Mouse (Mus musculus): ENCODE data around the gene Ddost. TPM values are rescaled to one million over a fixed set of nuclear protein-coding genes. Genes with fewer than 3 reads are reported as not detected.

Gene Ddost
- polyA plus RNA-seq, 1 experiment = 95.5 TPM

DNA sequence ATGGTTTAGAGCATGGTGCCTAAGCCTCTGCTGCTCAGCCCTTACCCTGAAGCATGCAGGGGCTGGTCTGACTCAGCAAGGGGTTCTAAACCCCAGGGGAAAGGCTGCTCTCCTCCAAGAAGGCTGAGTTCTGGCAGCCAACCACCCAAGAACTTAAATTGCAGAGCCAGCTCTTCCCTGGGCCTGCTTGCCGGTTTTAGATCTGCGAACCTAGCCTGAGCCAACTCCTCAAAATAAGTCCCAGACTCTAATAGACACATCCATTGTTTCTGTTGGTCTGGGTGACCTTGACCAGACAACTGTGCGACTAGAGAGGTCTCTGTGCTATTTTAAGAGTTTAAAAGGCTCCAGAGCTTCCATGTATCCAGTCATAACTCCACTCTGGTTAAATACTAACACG lies 19.2 kb downstream of the Ddost start:
- TF ChIP-seq GATA1 (IDR thresholded peaks at IDR 0.05; ENCODE audit: low read length) = no peak

DNA sequence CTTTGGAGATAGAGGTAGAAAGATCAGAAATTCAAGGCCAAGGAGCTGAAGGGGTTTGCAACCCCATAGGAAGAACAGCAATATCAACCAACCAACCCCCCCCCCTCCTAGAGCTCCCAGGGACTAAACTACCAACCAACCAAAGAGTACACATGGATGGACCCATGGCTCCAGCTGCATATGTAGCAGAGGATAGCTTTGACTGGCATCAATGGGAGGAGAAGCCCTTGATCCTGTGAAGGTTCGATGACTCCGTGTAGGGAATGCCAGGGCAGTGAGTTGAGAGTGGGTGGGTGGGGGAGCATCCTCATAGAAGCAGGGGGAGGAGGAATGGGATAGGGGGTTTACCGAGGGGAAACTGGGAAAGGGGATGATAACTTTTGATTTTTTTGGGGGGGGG lies 19.9 kb downstream of the Ddost start:
- no peak for TF ChIP-seq GATA1 (IDR thresholded peaks at IDR 0.05; ENCODE audit: low read length)

GRCm38 (mm10) chr4:138325466-138326076 lies 21.0 kb downstream of the Ddost start:
- no peak for TF ChIP-seq GATA1 (IDR thresholded peaks at IDR 0.05; ENCODE audit: low read length)

DNA sequence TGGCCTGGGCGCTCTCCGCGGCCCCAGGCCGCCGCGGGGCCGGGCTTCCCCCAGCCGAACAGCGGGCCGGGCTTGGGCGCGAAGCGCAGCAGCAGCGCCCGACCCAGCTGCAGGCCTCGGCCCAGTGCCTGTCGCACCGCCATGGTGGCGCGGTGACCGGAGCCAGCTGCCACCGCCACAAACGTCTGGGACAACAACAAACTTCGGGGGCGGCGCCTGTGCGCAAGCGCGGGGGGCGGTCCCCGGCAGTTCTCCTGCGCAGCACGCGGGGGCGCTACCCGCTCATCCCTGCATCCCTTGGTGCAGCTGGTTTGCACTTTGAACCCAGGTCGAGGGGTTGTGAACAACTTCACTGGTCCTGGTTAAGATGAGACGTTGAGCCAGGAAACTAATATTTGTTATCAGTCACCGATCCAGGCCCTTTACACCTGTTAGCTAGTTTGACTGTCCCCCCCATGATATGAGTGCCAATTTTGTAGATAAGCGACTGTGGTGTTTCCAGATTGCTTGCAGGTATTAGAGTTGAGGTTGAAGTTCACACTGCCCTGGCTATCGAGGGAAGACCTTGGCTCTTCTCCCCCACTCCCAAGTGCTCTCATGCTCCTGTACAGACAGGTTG lies 21.7 kb downstream of the Ddost start, which contains the start of gene Pink1:
TSS of gene Pink1 (minus strand) at position 231 of the 619 bp plus-strand sequence.
- no peak for TF ChIP-seq GATA1 (IDR thresholded peaks at IDR 0.05; ENCODE audit: low read length)

- no peak for TF ChIP-seq GATA1 (IDR thresholded peaks at IDR 0.05; ENCODE audit: low read length)
Measured at GRCm38 (mm10) chr4:138327891-138328470, 23.5 kb downstream of the Ddost start.

GRCm38 (mm10) chr4:138330264-138330671 lies 25.7 kb downstream of the Ddost start:
- no peak for TF ChIP-seq GATA1 (IDR thresholded peaks at IDR 0.05; ENCODE audit: low read length)

DNA sequence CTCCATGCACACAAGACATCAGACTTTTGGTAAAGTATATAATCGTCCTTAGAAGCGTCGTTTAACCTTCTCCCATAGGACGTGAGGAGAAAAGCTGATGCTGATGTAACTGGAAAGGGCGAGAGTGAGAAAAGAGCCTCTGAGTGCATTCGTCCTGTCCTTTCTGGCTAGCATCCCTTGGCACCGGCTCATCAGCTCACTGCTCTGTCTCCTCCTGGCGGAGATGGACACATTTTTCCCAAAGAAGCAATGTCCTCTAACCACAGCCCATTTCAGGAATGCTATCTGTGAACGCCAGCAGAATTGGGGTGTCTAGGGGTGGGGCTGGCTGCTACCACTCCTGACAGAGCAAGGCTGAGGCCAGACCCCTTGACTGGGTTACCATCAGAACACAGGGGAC lies 27.1 kb downstream of the Ddost start:
- TF ChIP-seq GATA1 (IDR thresholded peaks at IDR 0.05; ENCODE audit: low read length) = no peak

DNA sequence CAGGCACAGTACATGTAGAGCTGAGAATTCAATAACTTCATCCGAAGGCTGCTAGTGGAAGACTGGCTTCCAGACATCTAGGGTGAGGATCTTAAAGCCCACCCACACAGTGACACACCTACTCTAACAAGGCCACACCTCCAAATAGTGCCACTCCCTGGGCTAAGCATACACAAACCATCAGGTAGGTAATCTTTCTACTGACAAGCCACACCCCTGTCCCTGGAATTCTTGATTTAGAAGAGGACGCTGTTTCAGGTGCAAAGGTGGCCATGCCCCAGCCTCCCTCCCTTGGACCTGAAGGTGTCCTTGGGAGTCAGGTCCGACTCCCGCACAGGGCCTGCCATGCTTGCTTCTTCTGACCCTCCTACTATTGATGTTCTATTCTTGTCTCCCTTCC lies 28.6 kb downstream of the Ddost start:
- no peak for TF ChIP-seq GATA1 (IDR thresholded peaks at IDR 0.05; ENCODE audit: low read length)

DNA sequence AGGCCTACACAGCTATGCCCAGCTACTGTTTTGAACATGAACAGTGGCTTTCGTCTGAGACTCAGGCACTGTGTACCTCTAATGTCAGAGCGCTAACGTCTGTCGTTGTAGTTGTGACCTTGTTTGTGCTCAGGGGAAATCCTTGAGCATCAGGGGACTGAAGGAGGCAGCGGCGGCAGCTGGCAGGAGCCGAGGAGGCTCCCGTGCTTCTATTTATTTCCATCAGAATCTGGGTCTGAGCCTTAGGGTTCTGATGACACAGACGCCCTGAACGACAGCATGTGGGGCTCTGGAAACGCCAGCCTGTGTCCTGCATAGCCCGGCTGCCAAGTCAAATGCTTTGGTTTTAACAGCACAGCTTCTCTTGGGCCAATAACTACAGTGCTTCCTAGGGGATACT lies 30.5 kb downstream of the Ddost start:
- TF ChIP-seq GATA1 (IDR thresholded peaks at IDR 0.05; ENCODE audit: low read length) = no peak

GRCm38 (mm10) chr4:138335648-138336047 lies 31.1 kb downstream of the Ddost start:
- no peak for TF ChIP-seq GATA1 (IDR thresholded peaks at IDR 0.05; ENCODE audit: low read length)

DNA sequence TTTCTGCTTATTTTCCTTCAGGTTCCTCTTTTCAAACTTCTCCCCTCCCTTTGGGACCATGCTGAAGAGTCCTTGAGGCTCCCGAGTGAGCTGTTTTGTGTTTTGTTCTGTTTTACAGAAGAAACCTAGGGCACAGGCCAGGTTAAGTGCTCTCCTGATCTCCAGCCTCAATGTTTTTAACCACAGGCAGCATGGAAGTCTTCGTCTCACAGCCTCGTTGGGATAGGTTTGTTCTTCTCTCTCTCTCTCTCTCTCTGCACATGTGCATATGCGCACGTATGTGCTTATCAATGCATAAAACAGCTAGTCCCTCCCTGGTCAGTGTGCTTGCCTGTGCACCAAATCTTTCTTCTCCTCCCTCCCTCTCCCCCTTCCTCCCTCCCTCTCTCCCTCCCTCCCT lies 32.3 kb downstream of the Ddost start:
- TF ChIP-seq GATA1 (IDR thresholded peaks at IDR 0.05; ENCODE audit: low read length) = no peak

DNA sequence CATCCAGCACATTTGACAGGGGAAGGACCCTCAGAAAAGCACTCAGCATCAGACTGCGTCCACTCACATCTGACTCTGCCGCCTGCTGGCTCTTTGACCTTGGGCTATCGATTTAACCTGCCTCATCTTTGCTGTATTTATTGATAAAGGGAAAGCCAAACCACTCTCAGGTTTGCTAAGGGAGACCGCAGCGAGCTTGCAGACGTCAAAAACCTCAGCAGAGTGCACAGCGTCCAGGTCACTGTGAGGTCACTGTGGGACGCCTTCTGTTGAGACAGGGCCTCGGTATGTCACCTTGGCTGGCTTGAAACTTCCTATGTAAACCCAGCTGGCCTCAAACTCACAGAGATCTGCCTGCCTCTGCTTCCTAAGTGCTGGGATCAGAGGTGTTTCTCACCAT lies 32.8 kb downstream of the Ddost start:
- no peak for TF ChIP-seq GATA1 (IDR thresholded peaks at IDR 0.05; ENCODE audit: low read length)

DNA sequence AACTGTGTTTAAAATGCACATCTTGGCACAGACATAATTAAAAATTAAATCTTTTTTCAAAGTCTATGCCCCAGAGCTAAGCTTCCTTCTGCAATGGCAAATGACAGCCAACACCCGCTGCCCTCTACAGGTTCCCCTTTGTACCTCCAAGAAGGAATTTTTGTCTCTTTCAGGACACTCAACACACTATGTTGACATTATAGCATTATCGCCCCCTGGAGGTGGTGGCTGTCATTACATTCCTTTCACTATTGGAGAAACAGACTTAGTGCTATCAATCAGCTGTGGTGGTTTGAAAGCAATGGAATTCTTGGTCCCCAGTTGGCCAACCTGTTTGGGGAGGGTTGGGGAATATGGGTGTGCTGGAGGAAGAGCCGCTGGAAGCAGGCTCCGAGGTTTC lies 35.4 kb downstream of the Ddost start:
- no peak for TF ChIP-seq GATA1 (IDR thresholded peaks at IDR 0.05; ENCODE audit: low read length)

DNA sequence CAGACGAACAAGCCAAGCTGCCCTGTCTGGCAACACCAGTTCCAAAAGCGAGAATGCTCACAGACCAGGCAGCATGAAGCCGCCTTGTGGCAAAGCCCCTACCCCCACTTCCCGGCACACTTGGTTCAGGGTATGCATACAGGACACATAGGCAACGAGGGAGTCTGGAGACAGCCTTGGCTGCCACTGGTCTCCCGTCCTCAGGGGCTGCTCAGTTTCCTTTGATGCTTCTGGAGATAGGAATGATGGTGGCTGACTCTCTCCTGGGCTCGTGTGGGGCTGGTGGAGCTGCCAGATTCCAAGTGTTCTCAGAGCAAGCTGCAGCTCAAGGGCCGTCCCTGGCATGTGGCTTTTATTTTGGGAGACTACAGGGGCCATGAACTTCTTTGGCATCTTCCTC lies 36.9 kb downstream of the Ddost start:
- TF ChIP-seq GATA1 (IDR thresholded peaks at IDR 0.05; ENCODE audit: low read length) = no peak

DNA sequence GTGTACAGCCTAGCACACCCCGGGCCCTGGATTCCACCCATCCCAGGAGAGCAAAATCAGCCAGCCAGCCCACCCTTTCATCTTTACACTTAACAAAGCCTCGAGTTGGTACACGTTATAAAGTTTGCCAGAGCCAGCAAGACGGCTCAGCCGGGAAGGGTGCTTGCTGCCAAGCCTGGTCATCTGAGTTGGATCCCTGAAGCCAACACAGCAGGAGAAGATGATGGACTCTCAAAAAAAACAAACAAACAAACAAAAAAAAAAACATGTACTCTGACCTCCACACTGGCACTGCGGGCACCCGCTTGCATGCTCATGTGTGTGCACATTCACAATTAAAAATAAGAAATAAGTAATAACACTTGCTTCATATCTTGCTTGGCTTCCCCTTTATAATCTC lies 37.5 kb downstream of the Ddost start:
- no peak for TF ChIP-seq GATA1 (IDR thresholded peaks at IDR 0.05; ENCODE audit: low read length)

- no peak for TF ChIP-seq GATA1 (IDR thresholded peaks at IDR 0.05; ENCODE audit: low read length)
Measured at GRCm38 (mm10) chr4:138342778-138343177, 38.2 kb downstream of the Ddost start.

- no peak for TF ChIP-seq GATA1 (IDR thresholded peaks at IDR 0.05; ENCODE audit: low read length)
Measured at GRCm38 (mm10) chr4:138343341-138343837, 38.9 kb downstream of the Ddost start.
